Mouse (Mus musculus): ENCODE data around the gene Pgap2. TPM values are rescaled to one million over a fixed set of nuclear protein-coding genes. Genes with fewer than 3 reads are reported as not detected.
A peak's percentile ranks its signal among the peaks of the same experiment; 100 is the strongest.

Pgap2 gene
- 50.4 and 70.0 TPM in 2 replicates for polyA plus RNA-seq (2011; ENCODE audit: insufficient read length, low read depth, missing spikeins)

GRCm38 (mm10) chr7:102209756-102210721 lies at the start of gene Pgap2, which contains the start of gene Nup98:
Gene Pgap2, plus strand, starts transcription at chr7:102210208.
Gene Nup98, minus strand, starts transcription at chr7:102210176.
- TF ChIP-seq CTCF (IDR thresholded peaks at IDR 0.05; ENCODE audit: borderline replicate concordance, insufficient read depth, low read length) (no peak), POLR2A (IDR thresholded peaks at IDR 0.05; ENCODE audit: low read depth, low read length) (peak; percentile 92)
- peak within 1 kb of the TSS; percentile 99 for H3K4me3 ChIP-seq (ENCODE audit: insufficient read depth, low read length)

GRCm38 (mm10) chr7:102170300-102170699 lies 39.7 kb upstream of the Pgap2 start:
- Histone ChIP-seq H3K4me1 (ENCODE audit: control insufficient read depth, insufficient read depth, low read length) (no peaks in the 10 kb centered on the region), H3K4me3 (ENCODE audit: insufficient read depth, low read length) (no peak overlapping the region), H3K27ac (ENCODE audit: insufficient read depth, low read length) (no peak overlapping the region)
- TF ChIP-seq CTCF (IDR thresholded peaks at IDR 0.05; ENCODE audit: borderline replicate concordance, insufficient read depth, low read length) (no peak), POLR2A (IDR thresholded peaks at IDR 0.05; ENCODE audit: low read depth, low read length) (no peak)

More at GRCm38 (mm10) chr7:102209756-102210721, at the start of gene Pgap2, which contains the start of gene Nup98:
- no peaks in the 10 kb centered on the region; the same call in none of the 2 replicates for H3K4me1 ChIP-seq (ENCODE audit: control insufficient read depth, insufficient read depth, low read length)
- H3K27ac ChIP-seq (ENCODE audit: insufficient read depth, low read length) = peak within 1 kb of the TSS; percentile 79

- no peak overlapping the region for H3K4me3 ChIP-seq (ENCODE audit: insufficient read depth, low read length)
- TF ChIP-seq CTCF (IDR thresholded peaks at IDR 0.05; ENCODE audit: borderline replicate concordance, insufficient read depth, low read length) (no peak), POLR2A (IDR thresholded peaks at IDR 0.05; ENCODE audit: low read depth, low read length) (no peak)
- H3K27ac ChIP-seq (ENCODE audit: insufficient read depth, low read length) = no peak overlapping the region
- H3K4me1 ChIP-seq (ENCODE audit: control insufficient read depth, insufficient read depth, low read length) = no peaks in the 10 kb centered on the region
Observed at GRCm38 (mm10) chr7:102183849-102184248, 26.2 kb upstream of the Pgap2 start.

GRCm38 (mm10) chr7:102192356-102192755 lies 17.7 kb upstream of the Pgap2 start:
- Histone ChIP-seq H3K4me3 (ENCODE audit: insufficient read depth, low read length) (no peak overlapping the region), H3K27ac (ENCODE audit: insufficient read depth, low read length) (no peak overlapping the region), H3K4me1 (ENCODE audit: control insufficient read depth, insufficient read depth, low read length) (no peaks in the 10 kb centered on the region)
- TF ChIP-seq CTCF (IDR thresholded peaks at IDR 0.05; ENCODE audit: borderline replicate concordance, insufficient read depth, low read length) (no peak), POLR2A (IDR thresholded peaks at IDR 0.05; ENCODE audit: low read depth, low read length) (no peak)

- Histone ChIP-seq H3K27ac (ENCODE audit: insufficient read depth, low read length) (no peak overlapping the region), H3K4me3 (ENCODE audit: insufficient read depth, low read length) (no peak overlapping the region), H3K4me1 (ENCODE audit: control insufficient read depth, insufficient read depth, low read length) (no peaks in the 10 kb centered on the region; the same call in 1 of the 2 replicates)
- TF ChIP-seq POLR2A (IDR thresholded peaks at IDR 0.05; ENCODE audit: low read depth, low read length) (no peak), CTCF (IDR thresholded peaks at IDR 0.05; ENCODE audit: borderline replicate concordance, insufficient read depth, low read length) (no peak)
Observed at GRCm38 (mm10) chr7:102200576-102200975, 9.4 kb upstream of the Pgap2 start.

GRCm38 (mm10) chr7:102200996-102201785 lies 8.8 kb upstream of the Pgap2 start:
- TF ChIP-seq POLR2A (IDR thresholded peaks at IDR 0.05; ENCODE audit: low read depth, low read length) = no peak
- TF ChIP-seq CTCF (IDR thresholded peaks at IDR 0.05; ENCODE audit: borderline replicate concordance, insufficient read depth, low read length) = no peak
- H3K4me1 ChIP-seq (ENCODE audit: control insufficient read depth, insufficient read depth, low read length) = no peaks in the 10 kb centered on the region; the same call in 1 of the 2 replicates
- no peak overlapping the region for H3K27ac ChIP-seq (ENCODE audit: insufficient read depth, low read length)
- H3K4me3 ChIP-seq (ENCODE audit: insufficient read depth, low read length) = no peak overlapping the region

GRCm38 (mm10) chr7:102204296-102204857 lies 5.6 kb upstream of the Pgap2 start:
- Histone ChIP-seq H3K4me3 (ENCODE audit: insufficient read depth, low read length) (no peak overlapping the region), H3K27ac (ENCODE audit: insufficient read depth, low read length) (no peak overlapping the region), H3K4me1 (ENCODE audit: control insufficient read depth, insufficient read depth, low read length) (no peaks in the 10 kb centered on the region; the same call in none of the 2 replicates)
- TF ChIP-seq CTCF (IDR thresholded peaks at IDR 0.05; ENCODE audit: borderline replicate concordance, insufficient read depth, low read length) = no peak
- no peak for TF ChIP-seq POLR2A (IDR thresholded peaks at IDR 0.05; ENCODE audit: low read depth, low read length)

GRCm38 (mm10) chr7:102205646-102206045 lies 4.4 kb upstream of the Pgap2 start:
- Histone ChIP-seq H3K4me3 (ENCODE audit: insufficient read depth, low read length) (no peak overlapping the region), H3K4me1 (ENCODE audit: control insufficient read depth, insufficient read depth, low read length) (no peaks in the 10 kb centered on the region; the same call in none of the 2 replicates), H3K27ac (ENCODE audit: insufficient read depth, low read length) (no peak overlapping the region)
- TF ChIP-seq CTCF (IDR thresholded peaks at IDR 0.05; ENCODE audit: borderline replicate concordance, insufficient read depth, low read length) = no peak
- no peak for TF ChIP-seq POLR2A (IDR thresholded peaks at IDR 0.05; ENCODE audit: low read depth, low read length)

GRCm38 (mm10) chr7:102208806-102209363 lies 1.1 kb upstream of the Pgap2 start:
- H3K4me1 ChIP-seq (ENCODE audit: control insufficient read depth, insufficient read depth, low read length) = no peaks in the 10 kb centered on the region; the same call in none of the 2 replicates
- TF ChIP-seq POLR2A (IDR thresholded peaks at IDR 0.05; ENCODE audit: low read depth, low read length) (no peak), CTCF (IDR thresholded peaks at IDR 0.05; ENCODE audit: borderline replicate concordance, insufficient read depth, low read length) (no peak)
- H3K27ac ChIP-seq (ENCODE audit: insufficient read depth, low read length) = peak overlapping the region; percentile 79; the same call in 1 of the 2 replicates
- peak overlapping the region; percentile 99 for H3K4me3 ChIP-seq (ENCODE audit: insufficient read depth, low read length)
